Mouse (Mus musculus) cerebellum, adult (tissue): ENCODE results near the gene Auts2.

ENCODE experiments used
- ATAC-seq: cut with Nextera tagmentation; 2 replicates; pipeline ENCODE4 v1.9.2; 2017; ENCODE audit warnings: mild to moderate bottlenecking, moderate library complexity, mixed read lengths; ENCODE audit not compliant: insufficient number of reproducible peaks, low FRiP score, low TSS enrichment

The Auts2 gene

GRCm38 (mm10) chr5:131788008-131788407 lies 755.1 kb downstream of the Auts2 start:
- ATAC-seq = no peak

DNA sequence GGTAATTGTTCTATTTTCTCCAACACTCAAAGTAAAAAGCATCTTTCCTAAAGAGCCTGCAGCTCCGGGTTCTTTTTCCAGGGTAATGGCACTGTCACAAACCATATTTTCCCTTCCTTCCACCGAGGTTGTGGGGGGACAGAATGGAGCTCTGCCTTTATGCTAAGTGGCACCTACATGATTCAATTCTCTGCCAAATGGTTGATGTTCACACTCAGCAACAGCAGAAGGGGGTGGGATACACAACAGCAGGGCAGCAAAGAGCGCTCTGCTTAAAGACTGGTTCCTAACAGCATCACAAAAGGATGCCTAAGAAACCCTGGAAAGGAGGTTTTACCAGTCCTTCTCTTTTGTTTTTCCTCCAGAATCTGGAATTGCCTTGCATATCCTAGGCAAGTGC lies 759.9 kb downstream of the Auts2 start:
- ATAC-seq = no peak

DNA sequence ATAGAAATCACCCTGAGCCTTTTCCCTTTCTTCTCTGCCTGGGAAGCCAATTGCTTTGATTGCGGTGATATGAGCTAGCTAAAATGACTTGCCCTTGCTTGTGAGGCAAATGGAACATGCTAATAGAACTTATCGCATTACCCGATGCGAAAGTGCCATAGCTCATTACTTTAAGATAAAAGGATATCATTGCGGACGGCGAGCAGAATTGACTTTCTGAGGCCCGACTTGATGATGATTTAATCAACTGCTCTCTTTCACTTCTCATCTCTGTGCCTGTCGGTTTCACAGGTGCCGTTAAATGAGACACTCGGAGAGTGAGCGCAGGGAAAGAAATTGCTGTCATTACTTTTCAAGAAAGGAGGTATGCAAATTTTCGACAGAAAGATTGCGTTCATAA lies 762.1 kb downstream of the Auts2 start:
- no peak for ATAC-seq

DNA sequence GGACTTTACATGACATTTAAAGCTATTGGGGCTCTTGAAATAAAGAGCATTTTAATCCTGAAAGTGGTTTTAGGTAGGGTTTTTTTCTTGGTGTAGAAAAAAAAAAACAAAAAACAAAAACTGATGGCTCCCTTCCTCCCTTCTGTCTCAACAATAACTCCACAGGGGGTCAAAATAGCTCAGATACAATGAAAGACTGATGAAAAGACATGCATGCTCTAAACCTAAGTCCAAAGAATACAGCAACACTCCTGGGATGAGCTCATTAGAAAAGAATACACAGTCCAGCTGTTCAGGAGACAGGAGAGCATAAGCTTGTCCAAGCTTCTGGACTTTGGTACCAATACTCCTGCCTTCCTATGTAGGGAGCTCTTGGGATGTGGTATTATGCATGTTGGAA lies 764.0 kb downstream of the Auts2 start:
- no peak for ATAC-seq

- ATAC-seq = no peak
Observed at GRCm38 (mm10) chr5:131775672-131776071, 767.5 kb downstream of the Auts2 start.

DNA sequence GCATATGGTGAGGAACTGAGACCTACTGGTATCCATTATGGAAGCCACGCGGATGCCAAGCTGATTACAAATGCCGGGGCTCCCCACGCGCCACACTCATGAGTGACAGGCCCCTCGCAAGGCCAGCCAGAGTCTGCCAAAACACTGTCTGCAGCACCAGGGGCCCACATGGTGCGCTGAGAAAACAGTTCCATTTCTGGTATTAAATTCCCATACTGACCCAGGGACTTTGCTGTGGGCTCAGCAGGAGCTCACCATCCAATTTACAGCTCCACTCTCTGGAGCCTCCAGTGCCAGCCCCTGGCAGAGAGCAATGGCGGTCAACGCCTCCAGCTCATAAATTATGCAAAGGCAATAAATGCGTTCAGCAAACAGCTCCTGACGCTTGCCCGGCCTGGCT lies 767.9 kb downstream of the Auts2 start:
- peak; percentile 84 for ATAC-seq

GRCm38 (mm10) chr5:131774792-131775191 lies 768.4 kb downstream of the Auts2 start:
- no peak for ATAC-seq

- peak; percentile 70 for ATAC-seq
Observed at GRCm38 (mm10) chr5:131772616-131773015, 770.5 kb downstream of the Auts2 start.

- no peak for ATAC-seq
Observed at GRCm38 (mm10) chr5:131769273-131769672, 773.9 kb downstream of the Auts2 start.

- ATAC-seq = no peak
Observed at GRCm38 (mm10) chr5:131767699-131768264, 775.4 kb downstream of the Auts2 start.

DNA sequence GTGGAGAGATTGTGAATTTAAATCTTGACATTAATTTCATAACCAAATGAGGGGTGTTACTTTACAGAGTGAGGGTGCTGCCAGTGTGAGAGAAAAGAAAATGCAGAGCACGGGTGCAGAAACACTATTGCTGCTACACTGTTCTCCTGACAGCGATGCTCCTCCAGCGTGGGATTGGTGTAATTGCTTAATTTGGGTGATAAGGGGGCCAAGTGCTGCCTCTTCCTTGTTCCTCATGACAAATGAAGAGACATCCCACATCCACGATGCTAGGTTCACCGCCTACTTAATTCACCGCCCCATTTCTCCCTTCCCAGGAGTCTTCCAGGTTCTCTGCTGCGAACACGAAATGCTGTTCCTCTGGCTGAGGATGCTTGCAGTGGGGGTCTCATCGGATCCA lies 776.0 kb downstream of the Auts2 start:
- ATAC-seq = no peak

DNA sequence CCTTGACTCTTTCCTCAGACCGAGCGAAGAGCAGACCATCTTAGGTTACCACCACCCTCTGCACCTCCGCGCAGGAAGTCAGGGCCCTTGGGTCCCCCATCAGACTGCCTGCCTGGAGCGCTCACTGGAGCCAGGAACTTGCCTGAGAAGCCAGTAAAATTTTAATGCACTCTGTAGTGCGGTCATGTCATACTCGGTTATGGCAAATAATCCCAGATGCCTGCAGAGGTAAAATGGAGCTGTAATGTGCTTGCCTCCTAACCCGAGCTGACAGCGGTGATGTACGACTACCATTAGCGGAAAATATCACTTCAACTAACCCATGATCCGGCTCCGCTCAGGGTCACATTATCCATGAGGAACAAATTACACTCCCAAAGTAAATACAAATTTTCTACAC lies 783.7 kb downstream of the Auts2 start:
- ATAC-seq = no peak

DNA sequence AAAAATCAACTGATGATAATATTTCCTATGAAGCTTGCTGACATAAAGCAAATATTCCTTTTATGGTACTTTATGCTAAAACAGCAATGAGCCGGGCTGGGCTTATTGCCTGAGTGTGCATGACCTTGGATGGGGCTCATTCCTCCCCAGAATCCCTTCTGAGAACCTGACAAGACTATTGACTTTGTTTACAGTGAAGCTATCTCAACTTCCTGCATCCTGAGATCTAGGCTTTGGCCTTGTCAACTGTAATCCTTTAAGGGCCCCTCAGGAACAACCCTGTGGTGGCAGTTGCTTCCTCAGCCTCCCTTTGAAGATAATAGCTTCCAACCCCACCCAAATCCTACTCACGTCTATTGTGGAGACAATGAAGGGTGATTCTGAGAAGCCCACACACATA lies 792.8 kb downstream of the Auts2 start:
- ATAC-seq = no peak

DNA sequence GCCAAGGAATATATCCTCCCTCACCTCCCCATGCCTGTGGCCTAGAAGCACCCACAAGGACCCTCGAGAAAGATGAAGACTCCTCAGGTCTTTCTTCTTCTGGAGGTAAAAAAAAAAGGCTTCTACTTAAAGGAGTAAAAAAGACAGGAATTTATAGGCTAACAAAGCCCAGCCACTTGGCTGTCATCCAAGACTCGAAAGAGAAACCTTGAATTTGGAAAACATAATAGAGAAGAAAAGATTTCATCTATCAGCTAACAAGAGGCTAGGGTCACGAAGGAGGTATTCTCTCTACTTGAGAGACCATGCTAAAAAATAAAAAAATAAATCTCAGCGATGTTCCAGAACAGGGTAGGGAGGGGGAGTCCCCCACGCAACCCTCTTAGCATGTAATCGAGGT lies 793.9 kb downstream of the Auts2 start:
- ATAC-seq = no peak

DNA sequence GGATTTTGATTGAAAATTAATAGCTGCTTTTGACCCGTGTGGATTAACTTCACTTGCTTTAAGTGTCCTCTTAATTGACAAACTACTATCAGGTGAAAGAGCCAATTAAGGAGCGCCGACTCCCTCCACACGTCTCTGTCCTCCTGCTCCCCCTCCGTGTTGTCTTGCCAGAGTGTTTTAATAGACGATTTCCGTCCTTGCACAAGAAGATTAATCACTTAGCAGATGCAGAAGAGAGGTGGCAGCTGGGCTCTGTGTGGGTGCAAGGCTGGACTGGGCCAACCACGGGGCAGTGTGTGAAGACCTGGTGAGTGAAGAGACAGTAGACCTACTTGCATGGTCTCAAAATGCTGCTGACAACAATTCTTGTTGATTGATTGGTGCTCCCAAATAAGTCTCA lies 800.1 kb downstream of the Auts2 start:
- ATAC-seq = no peak

DNA sequence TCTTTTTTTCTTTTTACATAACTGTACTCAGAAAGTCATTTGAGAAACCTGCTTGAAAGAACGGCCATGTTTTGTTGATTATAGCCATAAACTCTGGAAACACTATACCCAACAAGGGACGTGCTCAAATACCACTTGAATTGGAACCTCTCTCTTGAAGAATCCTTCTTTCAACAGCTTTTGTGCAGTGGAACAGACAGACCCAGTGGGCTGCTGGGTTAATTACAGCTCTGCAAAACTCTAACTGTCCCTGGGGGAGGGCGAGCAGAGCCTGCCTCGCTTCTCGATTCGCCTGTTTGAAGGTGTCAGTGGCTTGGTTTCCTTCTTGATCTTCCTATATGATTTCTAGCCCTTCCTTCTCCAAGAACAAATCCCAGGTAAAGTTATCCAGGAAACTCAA lies 805.7 kb downstream of the Auts2 start:
- no peak for ATAC-seq

DNA sequence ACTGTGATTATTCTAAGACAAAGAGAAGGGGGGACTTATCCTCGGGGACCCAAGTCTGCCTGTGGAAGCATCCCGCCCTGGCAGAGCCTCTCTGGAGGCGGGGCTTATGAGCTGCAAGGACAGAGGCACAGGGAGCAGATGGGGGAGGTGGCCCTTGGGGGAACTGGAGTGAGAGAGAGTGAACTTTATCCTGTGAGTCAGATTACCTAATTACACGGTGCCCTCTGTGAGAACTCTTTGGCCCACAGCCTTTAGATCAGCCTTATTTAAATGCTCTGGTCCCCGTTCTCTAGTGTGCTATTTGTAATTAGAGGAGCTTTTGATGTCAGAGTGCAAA lies 809.9 kb downstream of the Auts2 start:
- ATAC-seq = no peak

- no peak for ATAC-seq
Observed at GRCm38 (mm10) chr5:131732631-131733323, 810.4 kb downstream of the Auts2 start.

GRCm38 (mm10) chr5:131729456-131729855 lies 813.7 kb downstream of the Auts2 start:
- ATAC-seq = no peak

GRCm38 (mm10) chr5:131727909-131728308 lies 815.2 kb downstream of the Auts2 start:
- ATAC-seq = no peak

- ATAC-seq = no peak
Observed at GRCm38 (mm10) chr5:131724508-131724907, 818.6 kb downstream of the Auts2 start.

- no peak for ATAC-seq
Observed at GRCm38 (mm10) chr5:131722791-131723190, 820.4 kb downstream of the Auts2 start.

GRCm38 (mm10) chr5:131722361-131722760 lies 820.8 kb downstream of the Auts2 start:
- ATAC-seq = no peak
